Mouse (Mus musculus) neural tube, embryonic 14.5 days (tissue): ENCODE results near the gene Bhlha15. TPM values are rescaled to one million over a fixed set of nuclear protein-coding genes. Genes with fewer than 3 reads are reported as not detected.

ENCODE experiments used
- ATAC-seq: fragments of 200-750 bp; cut with Nextera tagmentation; 2 replicates; pipeline ENCODE4 v1.8.0; 2017; ENCODE audit warnings: low read depth, mild to moderate bottlenecking, moderate TSS enrichment, moderate library complexity
- H3K27ac ChIP-seq: fragments of 300-500 bp; sonication (generic); 2 replicates; pipeline ENCODE4 v1.5.1; 2014; ENCODE audit warnings: low read depth, mild to moderate bottlenecking, control low read depth, low read length, moderate library complexity, mixed read lengths
- H3K27me3 ChIP-seq: fragments of 300-500 bp; sonication (generic); 2 replicates; pipeline ENCODE4 v1.6.1; 2014; ENCODE audit warnings: low read length; ENCODE audit not compliant: control insufficient read depth, insufficient read depth
- H3K36me3 ChIP-seq: fragments of 300-500 bp; sonication (generic); 2 replicates; pipeline ENCODE4 v1.6.1; 2014; ENCODE audit warnings: low read length, mixed read lengths; ENCODE audit not compliant: control insufficient read depth, insufficient read depth
- H3K4me1 ChIP-seq: fragments of 300-500 bp; sonication (generic); 2 replicates; pipeline ENCODE4 v1.6.1; 2014; ENCODE audit warnings: low read length; ENCODE audit not compliant: control insufficient read depth, insufficient read depth
- H3K4me2 ChIP-seq: fragments of 300-500 bp; sonication (generic); 2 replicates; pipeline ENCODE4 v1.6.1; 2014; ENCODE audit warnings: mild to moderate bottlenecking, low read depth, low read length, control low read depth
- H3K4me3 ChIP-seq: fragments of 300-500 bp; sonication (generic); 2 replicates; pipeline ENCODE4 v1.5.1; 2014; ENCODE audit warnings: low read depth, low read length, control low read depth, mixed read lengths
- H3K9ac ChIP-seq: fragments of 300-500 bp; sonication (generic); replicated peaks from 2 replicates; pipeline ENCODE4 v1.6.1; 2014; ENCODE audit warnings: low read depth, mild to moderate bottlenecking, control low read depth, low read length, mixed read lengths
- H3K9me3 ChIP-seq: fragments of 300-500 bp; sonication (generic); 2 replicates; pipeline ENCODE4 v1.6.1; 2016; ENCODE audit warnings: low read length; ENCODE audit not compliant: control insufficient read depth
- WGBS: fragments of 180-500 bp; shearing (Covaris S2); extraction: QIAGEN DNeasy Blood & Tissue Kit; methylation state at CpG from one replicate; pipeline ENCODE4 v1.1.7; 2014; 5-methylcytosine and 5-hydroxymethylcytosine counted together
- polyA plus RNA-seq: library from polyadenylated mRNA; unstranded; fragments of >200 nt; fragmentation: Nextera tagmentation; extraction: Ambion mirVana; gene quantifications from 2 replicates; pipeline ENCODE4 v1.2.1, GENCODE M21; 2014

Bhlha15 gene
- polyA plus RNA-seq, 1 experiment from 2014 or later = 0.28 TPM

DNA sequence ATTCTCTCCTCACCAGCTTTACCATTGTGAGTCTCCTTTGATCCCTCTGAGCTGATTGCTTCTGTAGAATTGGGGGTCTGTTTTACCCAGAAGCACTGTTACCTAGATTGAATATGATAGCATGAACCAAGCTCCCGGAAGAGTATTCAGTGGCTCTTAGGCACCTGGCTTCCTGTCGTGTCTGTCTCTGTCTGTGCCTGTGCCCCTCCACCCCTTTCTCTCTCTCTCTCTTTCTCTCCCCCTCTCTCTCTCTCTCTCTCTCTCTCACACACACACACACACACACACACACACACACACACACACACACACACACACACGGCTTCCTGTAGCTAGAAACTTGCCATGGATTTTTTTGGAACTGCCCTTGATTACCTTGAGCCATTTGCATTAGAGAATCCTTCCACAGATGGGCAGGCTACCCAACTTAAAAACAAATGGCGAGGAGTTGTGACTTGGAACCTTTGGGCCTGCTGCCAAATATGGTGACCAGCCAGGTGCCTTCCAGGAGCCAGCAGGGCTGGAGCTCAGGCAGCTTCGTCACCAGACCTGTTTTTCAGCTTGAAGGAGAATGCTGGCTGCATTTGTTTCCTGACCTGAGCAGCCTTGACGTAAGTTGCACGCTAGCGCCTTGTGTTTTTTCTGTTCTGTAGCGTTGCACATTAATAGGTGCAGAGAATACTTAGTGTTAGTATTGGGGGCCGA lies 27.1 kb upstream of the Bhlha15 start:
- H3K27me3 ChIP-seq = no peaks in the 10 kb centered on the region
- no peak overlapping the region for H3K9ac ChIP-seq
- no peak overlapping the region for H3K27ac ChIP-seq
- ATAC-seq = no peak
- WGBS = 78% methylated on average over 10 of the region's 10 CpGs
- H3K4me2 ChIP-seq = no peak overlapping the region
- peaks cover 11% of the 10 kb centered on the region for H3K36me3 ChIP-seq
- H3K4me1 ChIP-seq = no peaks in the 10 kb centered on the region
- no peaks in the 10 kb centered on the region for H3K9me3 ChIP-seq
- no peak overlapping the region for H3K4me3 ChIP-seq

GRCm38 (mm10) chr5:144165756-144166155 lies 24.3 kb upstream of the Bhlha15 start:
- H3K36me3 ChIP-seq = peaks cover 17% of the 10 kb centered on the region
- no peak overlapping the region for H3K4me2 ChIP-seq
- no peak overlapping the region for H3K9ac ChIP-seq
- H3K4me1 ChIP-seq = no peaks in the 10 kb centered on the region
- H3K4me3 ChIP-seq = no peak overlapping the region
- no peaks in the 10 kb centered on the region for H3K27me3 ChIP-seq
- no peak for ATAC-seq
- no peak overlapping the region for H3K27ac ChIP-seq
- H3K9me3 ChIP-seq = no peaks in the 10 kb centered on the region
- WGBS = 96% methylated on average over 3 of the region's 3 CpGs

DNA sequence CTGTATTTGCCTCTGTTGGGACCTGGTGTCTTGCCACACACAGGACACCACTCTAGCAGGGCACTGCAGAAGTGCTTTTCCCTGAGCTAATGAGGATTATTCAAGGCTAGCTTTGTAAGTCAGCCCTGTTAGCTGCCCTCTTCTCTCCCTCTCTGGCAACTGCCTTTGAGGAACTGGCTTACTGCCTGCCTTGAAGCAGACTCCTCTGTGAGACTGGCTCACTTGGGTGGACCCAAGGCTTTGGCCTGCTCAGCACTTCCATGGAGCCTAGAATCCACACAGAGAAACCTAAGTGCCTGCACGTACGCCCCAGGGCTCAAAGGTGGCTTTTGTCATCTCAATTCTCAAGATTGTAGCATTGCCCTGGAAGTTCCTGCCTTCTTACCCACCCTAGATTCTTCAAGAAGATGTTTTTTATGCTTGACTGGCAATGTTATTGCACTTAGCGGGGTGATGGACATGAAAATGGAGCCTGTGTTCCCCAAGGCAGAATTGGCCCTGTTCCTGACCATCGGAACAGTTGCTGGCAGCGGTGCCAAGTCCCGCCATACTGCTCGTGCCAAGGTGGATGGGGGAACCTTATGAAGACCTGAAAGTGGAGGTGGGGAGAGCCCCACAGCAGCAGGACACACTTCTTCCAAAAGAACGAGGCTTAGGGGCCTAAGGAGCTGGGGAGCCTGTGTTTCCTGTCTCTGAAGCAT lies 20.7 kb upstream of the Bhlha15 start:
- no peak overlapping the region for H3K4me3 ChIP-seq
- H3K27ac ChIP-seq = no peak overlapping the region
- peaks cover 27% of the 10 kb centered on the region for H3K36me3 ChIP-seq
- 85% methylated on average over 8 of the region's 8 CpGs for WGBS
- no peaks in the 10 kb centered on the region for H3K9me3 ChIP-seq
- no peak overlapping the region for H3K9ac ChIP-seq
- no peak for ATAC-seq
- no peak overlapping the region for H3K4me2 ChIP-seq
- H3K4me1 ChIP-seq = no peaks in the 10 kb centered on the region
- H3K27me3 ChIP-seq = no peaks in the 10 kb centered on the region

GRCm38 (mm10) chr5:144173648-144174047 lies 16.4 kb upstream of the Bhlha15 start:
- Histone ChIP-seq H3K4me3 (no peak overlapping the region), H3K9me3 (no peaks in the 10 kb centered on the region), H3K9ac (no peak overlapping the region), H3K27ac (no peak overlapping the region), H3K36me3 (peaks cover 46% of the 10 kb centered on the region), H3K27me3 (no peaks in the 10 kb centered on the region), H3K4me2 (no peak overlapping the region), H3K4me1 (no peaks in the 10 kb centered on the region)
- no peak for ATAC-seq
- 96% methylated on average over 18 of the region's 18 CpGs for WGBS

DNA sequence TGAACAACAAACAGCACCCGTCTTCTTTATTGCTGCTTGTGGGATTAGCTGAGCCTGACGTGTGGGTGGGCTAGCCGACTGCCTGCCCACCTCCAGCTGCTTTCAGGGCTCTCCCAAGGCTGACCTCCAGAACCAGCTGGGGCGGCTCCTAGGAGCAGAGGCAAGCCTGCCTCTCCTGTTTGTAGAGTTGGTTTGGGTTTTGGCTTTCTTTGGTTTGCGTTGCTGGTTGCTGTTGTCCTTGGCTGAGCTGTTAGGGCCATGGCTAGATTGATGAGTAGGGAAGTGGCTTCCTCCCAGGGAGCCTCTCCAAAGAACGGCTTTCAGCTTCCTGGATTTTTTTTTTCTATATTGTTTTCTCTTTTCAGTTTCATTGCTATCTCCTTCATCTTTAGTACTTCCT lies 11.9 kb upstream of the Bhlha15 start:
- Histone ChIP-seq H3K36me3 (peaks cover 36% of the 10 kb centered on the region), H3K9me3 (no peaks in the 10 kb centered on the region), H3K4me3 (no peak overlapping the region), H3K4me1 (no peaks in the 10 kb centered on the region), H3K4me2 (no peak overlapping the region), H3K27me3 (no peaks in the 10 kb centered on the region), H3K9ac (no peak overlapping the region), H3K27ac (no peak overlapping the region)
- WGBS = 60% methylated on average over 6 of the region's 6 CpGs
- no peak for ATAC-seq

DNA sequence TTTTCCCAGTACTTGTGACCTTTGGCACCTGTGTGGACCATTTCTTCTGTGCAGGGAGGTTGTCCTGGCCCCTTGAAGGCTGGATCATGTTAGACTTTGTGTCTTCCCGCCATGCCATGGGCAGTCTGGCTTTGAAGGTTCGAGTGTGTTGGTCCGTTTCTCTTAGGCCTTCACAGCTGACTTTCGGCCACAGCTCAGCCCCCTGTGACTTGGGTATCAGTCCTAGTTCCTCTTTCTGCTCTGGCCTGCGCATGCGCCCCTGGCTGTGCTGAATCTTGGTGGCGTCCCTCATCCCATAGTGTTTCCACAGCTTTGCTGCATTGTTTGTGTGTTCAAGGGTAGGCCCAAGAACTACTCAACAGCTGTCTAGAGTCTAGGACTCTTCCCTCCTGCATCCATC lies 8.8 kb upstream of the Bhlha15 start:
- Histone ChIP-seq H3K4me2 (no peak overlapping the region), H3K4me1 (no peaks in the 10 kb centered on the region), H3K27ac (no peak overlapping the region), H3K9ac (no peak overlapping the region), H3K36me3 (peaks cover 17% of the 10 kb centered on the region), H3K27me3 (no peaks in the 10 kb centered on the region), H3K4me3 (no peak overlapping the region), H3K9me3 (no peaks in the 10 kb centered on the region)
- ATAC-seq = no peak
- 95% methylated on average over 7 of the region's 7 CpGs for WGBS

GRCm38 (mm10) chr5:144182542-144183247 lies 7.4 kb upstream of the Bhlha15 start:
- WGBS = 89% methylated on average over 20 of the region's 20 CpGs
- Histone ChIP-seq H3K9ac (no peak overlapping the region), H3K9me3 (no peaks in the 10 kb centered on the region), H3K4me1 (no peaks in the 10 kb centered on the region), H3K36me3 (peaks cover 13% of the 10 kb centered on the region; the same call in 1 of the 2 replicates), H3K4me3 (no peak overlapping the region), H3K27me3 (no peaks in the 10 kb centered on the region), H3K4me2 (no peak overlapping the region), H3K27ac (no peak overlapping the region)
- no peak for ATAC-seq

DNA sequence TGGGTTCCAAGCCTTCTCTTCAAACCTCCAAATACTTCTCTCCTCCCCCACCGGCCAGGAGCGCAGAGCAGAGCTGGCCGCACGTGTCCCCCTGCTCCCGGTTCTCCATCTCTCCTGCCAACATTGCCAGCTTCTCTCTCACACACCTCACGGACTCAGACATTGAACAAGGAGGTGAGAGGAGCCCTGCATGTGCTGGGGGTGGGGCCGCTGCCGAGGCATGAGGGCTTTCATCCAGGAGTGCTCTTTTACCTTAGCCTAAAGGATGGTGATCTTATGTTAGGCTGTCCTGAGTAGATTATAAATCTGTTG lies 6.9 kb upstream of the Bhlha15 start:
- WGBS = 91% methylated on average over 8 of the region's 8 CpGs
- no peaks in the 10 kb centered on the region for H3K27me3 ChIP-seq
- H3K4me2 ChIP-seq = no peak overlapping the region
- no peaks in the 10 kb centered on the region for H3K9me3 ChIP-seq
- H3K9ac ChIP-seq = no peak overlapping the region
- H3K4me3 ChIP-seq = no peak overlapping the region
- H3K27ac ChIP-seq = no peak overlapping the region
- H3K4me1 ChIP-seq = no peaks in the 10 kb centered on the region
- peaks cover 9% of the 10 kb centered on the region; the same call in 1 of the 2 replicates for H3K36me3 ChIP-seq
- ATAC-seq = no peak
